Mouse (Mus musculus): ENCODE results near the gene D1Ertd622e.

D1Ertd622e gene

DNA sequence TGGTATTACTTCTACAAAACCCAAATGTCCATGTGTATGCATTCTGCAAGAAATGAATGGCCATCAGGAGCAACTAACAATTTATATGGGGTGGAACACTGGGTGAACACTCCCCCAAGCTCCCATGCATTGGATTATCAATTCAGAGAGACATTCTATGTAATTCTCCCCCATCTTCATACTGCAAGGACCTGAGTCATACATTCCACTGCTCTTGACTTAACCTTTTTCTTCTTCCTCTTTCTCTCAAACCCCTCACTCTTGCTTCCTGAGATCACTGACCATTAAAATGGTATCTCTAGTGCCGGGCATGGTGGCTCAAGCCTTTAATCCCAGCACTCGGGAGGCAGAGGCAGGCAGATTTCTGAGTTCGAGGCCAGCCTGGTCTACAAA, 83.9 kb downstream of the D1Ertd622e start:
- no peak for DNase-seq

DNA sequence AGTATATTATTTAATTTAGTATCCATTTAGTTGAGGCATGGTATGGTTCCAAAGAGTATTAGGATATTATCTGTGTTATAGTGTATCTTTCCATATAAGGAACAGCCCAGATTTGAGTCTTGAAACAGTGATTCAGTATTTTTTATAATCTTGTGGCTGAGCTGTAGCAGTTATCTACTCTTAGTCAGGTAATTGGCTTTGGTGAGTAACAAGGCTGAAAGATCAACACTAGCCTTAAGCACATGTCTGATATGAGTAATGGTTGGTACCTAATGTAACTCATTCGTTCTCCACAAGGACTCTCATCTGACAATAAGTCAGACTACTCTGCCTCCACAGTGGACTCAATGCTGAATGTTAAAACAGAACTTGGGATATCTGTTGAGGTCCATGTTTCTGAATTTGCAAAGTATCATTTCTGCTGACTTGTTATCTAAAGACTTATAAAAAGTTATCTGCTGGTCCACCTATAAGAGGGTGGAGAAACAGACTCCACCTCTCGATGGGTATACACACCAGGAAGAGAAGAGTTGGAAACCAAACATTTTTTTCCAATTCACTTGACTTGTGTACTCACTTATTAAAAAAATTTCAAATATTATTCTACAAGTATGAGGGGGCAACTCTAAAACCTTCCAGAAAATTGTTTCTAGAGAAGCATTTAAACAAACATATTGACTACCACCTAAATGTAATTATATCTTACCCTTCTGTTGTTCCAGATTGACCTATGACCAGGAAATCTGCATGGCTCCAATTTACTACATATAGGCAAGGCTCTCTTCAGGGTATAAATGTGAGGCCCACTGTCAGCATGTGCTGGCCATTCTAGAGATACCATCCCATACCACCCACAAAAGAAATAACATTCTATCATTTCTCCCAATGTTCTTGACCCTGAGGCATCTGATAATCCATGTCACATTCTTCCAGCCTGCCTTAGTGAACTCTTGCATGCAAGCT, 84.5 kb downstream of the D1Ertd622e start:
- DNase-seq, result no peak

DNA sequence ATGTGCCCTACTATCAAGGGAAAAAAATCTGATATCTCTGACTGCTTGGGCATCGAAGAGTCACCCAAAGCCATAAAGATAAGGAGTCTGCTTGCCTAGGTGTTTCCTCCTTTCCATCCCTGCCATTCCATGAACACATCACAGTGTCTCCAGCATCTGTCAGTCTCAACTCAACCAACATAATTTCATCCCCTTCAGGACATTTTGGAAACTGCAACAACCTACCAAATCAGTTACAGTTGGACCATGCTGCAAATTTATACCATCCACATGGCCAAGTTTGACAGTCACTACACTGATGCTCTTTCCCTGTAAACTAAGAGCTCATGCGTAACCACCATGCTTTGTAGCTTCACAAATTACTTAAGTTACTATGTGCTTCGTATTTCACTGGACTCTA, 85.3 kb downstream of the D1Ertd622e start:
- no peak for DNase-seq

DNA sequence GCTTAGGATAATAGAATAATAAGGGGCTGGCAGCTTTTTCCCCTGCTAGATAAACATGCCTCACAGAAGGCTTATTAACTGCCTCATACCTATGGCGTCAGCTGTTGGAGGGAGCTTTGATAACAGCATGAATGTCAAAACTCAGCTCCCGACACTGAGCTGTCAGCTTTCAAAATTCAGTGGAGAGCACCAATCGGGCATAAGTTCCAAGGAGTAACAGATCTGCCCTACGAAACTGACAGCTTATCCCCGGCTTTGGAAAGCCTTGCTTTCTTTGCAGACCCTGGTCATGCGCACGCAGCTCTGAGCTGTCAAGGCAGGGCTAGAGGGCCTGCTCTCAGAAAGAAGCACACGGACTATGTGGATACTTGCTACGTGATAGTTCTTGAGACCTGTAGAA, 91.1 kb downstream of the D1Ertd622e start:
- no peak for DNase-seq

DNA sequence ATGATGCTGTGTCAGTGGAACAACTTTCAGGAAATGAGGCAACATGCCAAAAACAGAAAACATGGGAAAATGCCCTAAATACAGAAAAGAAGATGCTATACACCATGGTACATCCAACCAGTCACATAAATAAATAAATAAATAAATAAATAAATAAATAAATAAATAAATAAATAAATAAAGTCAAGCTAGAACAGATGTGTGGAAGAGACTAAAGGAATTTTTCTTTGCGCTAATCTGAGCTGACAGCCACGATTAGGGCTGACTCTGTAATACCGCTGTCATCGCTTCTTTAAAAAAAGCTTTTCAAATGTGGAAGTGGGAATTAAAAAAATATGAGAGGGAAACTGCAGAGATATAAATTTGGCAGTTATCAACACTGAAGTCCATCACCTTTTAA, 93.9 kb downstream of the D1Ertd622e start:
- DNase-seq, result no peak

DNA sequence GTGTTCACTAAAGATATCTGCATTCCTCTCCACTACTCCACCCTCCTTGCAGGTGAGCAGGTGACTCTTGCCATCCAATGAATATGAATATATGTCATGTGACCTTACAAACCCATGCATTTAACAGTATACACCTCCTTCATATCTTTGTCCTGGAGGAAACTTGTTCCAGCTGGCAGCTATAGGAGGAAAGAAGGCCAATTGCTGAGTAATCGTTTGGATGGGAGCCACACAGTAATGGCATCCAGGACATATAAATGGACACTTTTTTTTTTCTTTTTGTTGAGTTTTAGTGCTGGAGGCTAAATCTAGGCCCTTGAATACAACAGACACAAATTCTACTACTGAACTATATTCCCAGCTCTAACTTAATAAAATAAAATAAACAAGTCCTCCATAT, 97.2 kb downstream of the D1Ertd622e start:
- no peak for DNase-seq

DNA sequence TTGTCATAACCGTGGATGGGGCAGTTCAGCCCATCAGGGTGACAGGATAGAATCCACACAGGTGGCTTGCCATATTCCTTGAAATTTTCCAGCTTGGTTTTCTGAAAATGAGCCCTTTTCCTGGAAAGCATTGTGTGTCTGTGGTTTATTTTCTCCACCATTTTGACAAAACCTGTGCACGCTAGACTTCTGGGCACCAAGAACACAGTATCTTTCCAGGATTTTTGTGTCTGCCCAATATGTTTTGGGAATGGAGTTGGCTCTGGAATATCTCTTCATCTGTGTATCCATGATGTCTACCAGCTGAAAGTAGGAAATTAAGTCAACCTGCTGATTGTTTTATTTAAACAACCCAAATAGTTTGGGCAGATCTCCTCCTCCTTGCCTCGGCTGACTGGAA, 99.0 kb downstream of the D1Ertd622e start:
- no peak for DNase-seq

All from thymus, postnatal 36 days (tissue).